Mouse (Mus musculus): ENCODE data around the gene Mpp6. TPM values are rescaled to one million over a fixed set of nuclear protein-coding genes. Genes with fewer than 3 reads are reported as not detected.

The Mpp6 gene
- 77.1 and 106 TPM in 2 replicates for polyA plus RNA-seq (2015; fragmentation: Nextera tagmentation; extraction: Ambion mirVana)

DNA sequence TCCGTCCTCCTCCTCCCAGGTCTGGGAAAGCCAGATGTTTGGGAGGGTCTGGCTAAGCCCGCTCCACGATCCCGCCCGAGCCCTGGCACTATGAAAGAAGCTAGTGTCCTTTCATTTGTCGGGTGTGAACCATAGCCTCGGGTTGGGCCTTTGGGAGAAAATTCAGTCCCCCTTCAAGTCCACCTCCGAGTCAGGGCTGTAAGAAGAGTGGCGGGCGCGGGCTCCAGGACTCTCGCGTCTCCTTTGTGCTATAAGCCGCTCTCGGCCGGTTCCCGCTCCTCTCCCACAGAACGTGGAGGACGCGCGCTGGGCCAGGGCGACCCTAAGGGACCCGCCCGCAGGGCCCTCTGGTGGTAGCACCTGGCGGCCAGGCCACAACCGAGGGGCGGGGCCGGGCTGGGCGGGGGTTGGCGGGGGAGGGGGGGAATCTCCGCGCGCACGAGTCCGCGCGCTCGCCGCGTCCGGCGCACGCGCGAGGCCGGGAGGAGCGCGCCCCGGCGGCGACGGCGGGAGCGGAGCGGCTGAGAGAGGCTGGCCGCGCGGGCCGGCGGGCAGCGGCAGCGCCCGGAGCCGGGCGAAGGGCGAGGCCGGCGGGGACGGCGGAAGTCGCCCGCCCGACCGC lies at the start of gene Mpp6:
Gene Mpp6 (plus strand): TSS at position 485 of the 622 bp plus-strand sequence.

Other genes with a start within 250 kb of the Mpp6 start
- gene Gsdme, start 153.6 kb downstream of the Mpp6 start, polyA plus RNA-seq (2015; fragmentation: Nextera tagmentation; extraction: Ambion mirVana): 42.9 and 57.3 TPM in 2 replicates